Comparison of ENCODE assay signal across 7 mouse cellular contexts in the genomic region with DNA sequence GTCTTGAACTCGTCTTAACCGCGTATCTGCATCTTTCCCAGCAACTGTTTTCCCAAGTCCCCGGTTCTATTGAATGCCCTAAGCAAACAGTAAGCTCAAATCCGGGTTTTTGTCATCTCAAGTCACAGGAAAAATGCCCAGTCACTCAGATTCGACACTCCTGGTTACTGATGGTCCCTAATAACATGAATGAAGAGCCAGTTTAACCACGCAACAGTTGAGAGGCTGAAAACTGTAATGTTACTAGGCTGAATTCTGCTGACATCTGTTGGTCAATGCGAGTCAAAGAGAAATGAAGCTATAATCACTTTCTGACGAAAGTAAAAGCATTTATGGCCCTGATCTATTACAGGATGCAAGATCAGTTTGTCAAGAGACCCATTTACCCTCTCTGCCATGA. TPM values are rescaled to one million over a fixed set of nuclear protein-coding genes. Genes with fewer than 3 reads are reported as not detected.
A peak's percentile ranks its signal among the peaks of the same experiment; 100 is the strongest.
DNase-seq lines count a peak whose midpoint lies in the region; ATAC-seq lines count a peak whose summit lies in the region.

No protein-coding gene starts in this region.

- H3K4me1 ChIP-seq in forebrain, embryonic 11.5 days (replicated peaks; ENCODE audit: control insufficient read depth, insufficient read depth, low read length), result peaks cover 2% of the 10 kb centered on the region; the same call in 1 of the 2 replicates
- peaks cover 42% of the 10 kb centered on the region for H3K4me1 ChIP-seq in midbrain, embryonic 15.5 days

- H3K9me3 ChIP-seq in forebrain, embryonic 11.5 days (ENCODE audit: control insufficient read depth, low read length), result no peaks in the 10 kb centered on the region
- H3K9me3 ChIP-seq in midbrain, embryonic 15.5 days, result no peaks in the 10 kb centered on the region

- H3K27me3 ChIP-seq in forebrain, embryonic 11.5 days (ENCODE audit: control insufficient read depth, insufficient read depth, low read length), result no peaks in the 10 kb centered on the region
- no peaks in the 10 kb centered on the region for H3K27me3 ChIP-seq in midbrain, embryonic 15.5 days (replicated peaks)

- peak; percentile 22 to 36 for DNase-seq in right cerebral cortex, postnatal 10 days (ENCODE audit: low spot score in 2 of 2)
- DNase-seq in right cerebral cortex, postnatal 25 days, result no peak
- DNase-seq in adipocyte (ENCODE audit: low spot score), result peak; percentile 61
- DNase-seq in forebrain, embryonic 11.5 days (ENCODE audit: low spot score), result no peak
- DNase-seq in kidney, postnatal 14 days, result peak; percentile 13
- DNase-seq in adrenal gland, postnatal 25 days, result no peak

- 11% methylated on average over 9 of the region's 9 CpGs for WGBS in forebrain, embryonic 11.5 days
- 4% methylated on average over 9 of the region's 9 CpGs for WGBS in midbrain, embryonic 15.5 days

- no peak for ATAC-seq in forebrain, embryonic 11.5 days (replicated peaks; ENCODE audit: low FRiP score)
- ATAC-seq in midbrain, embryonic 15.5 days (replicated peaks), result no peak

- peaks cover 7% of the 10 kb centered on the region; the same call in 1 of the 2 replicates for H3K36me3 ChIP-seq in forebrain, embryonic 11.5 days (ENCODE audit: control insufficient read depth, insufficient read depth, low read length)
- H3K36me3 ChIP-seq in midbrain, embryonic 15.5 days (replicated peaks), result peaks cover 15% of the 10 kb centered on the region

- H3K9ac ChIP-seq in forebrain, embryonic 11.5 days (ENCODE audit: low read length), result peak overlapping the region; percentile 87
- peak overlapping the region; percentile 94 for H3K9ac ChIP-seq in midbrain, embryonic 15.5 days

- peak overlapping the region; percentile 91 for H3K27ac ChIP-seq in forebrain, embryonic 11.5 days (ENCODE audit: low read depth, low read length)
- peak overlapping the region; percentile 98 for H3K27ac ChIP-seq in midbrain, embryonic 15.5 days

- peak overlapping the region; percentile 81 for H3K4me2 ChIP-seq in forebrain, embryonic 11.5 days (ENCODE audit: low read depth, low read length, severe bottlenecking)
- H3K4me2 ChIP-seq in midbrain, embryonic 15.5 days, result peak overlapping the region; percentile 73

- peak overlapping the region; percentile 92 for H3K4me3 ChIP-seq in forebrain, embryonic 11.5 days (ENCODE audit: low read depth, low read length)
- H3K4me3 ChIP-seq in midbrain, embryonic 15.5 days, result peak overlapping the region; percentile 99

RNA-seq across cellular contexts. Expression of a gene that starts 0.7 kb away (rescaled TPM):
- polyA plus RNA-seq in forebrain, embryonic 11.5 days (2014; fragmentation: Nextera tagmentation; extraction: Ambion mirVana), result 29.1 and 35.4 TPM in 2 replicates
- polyA plus RNA-seq in midbrain, embryonic 15.5 days (2015; fragmentation: Nextera tagmentation; extraction: Ambion mirVana), result 30.7 and 31.0 TPM in 2 replicates
- total RNA-seq in adrenal gland, postnatal 25 days (2021), result 21.1 and 30.5 TPM in 2 replicates

RNA-seq across cellular contexts. Expression of a gene that starts 27.9 kb away (rescaled TPM):
- 142 and 161 TPM in 2 replicates for polyA plus RNA-seq in forebrain, embryonic 11.5 days (2014; fragmentation: Nextera tagmentation; extraction: Ambion mirVana)
- polyA plus RNA-seq in midbrain, embryonic 15.5 days (2015; fragmentation: Nextera tagmentation; extraction: Ambion mirVana), result 117 and 124 TPM in 2 replicates
- total RNA-seq in adrenal gland, postnatal 25 days (2021), result 41.7 and 47.2 TPM in 2 replicates

RNA-seq across cellular contexts. Expression of a gene that starts 33.3 kb away (rescaled TPM):
- polyA plus RNA-seq in forebrain, embryonic 11.5 days (2014; fragmentation: Nextera tagmentation; extraction: Ambion mirVana), result 29.9 and 32.3 TPM in 2 replicates
- 13.9 and 15.8 TPM in 2 replicates for polyA plus RNA-seq in midbrain, embryonic 15.5 days (2015; fragmentation: Nextera tagmentation; extraction: Ambion mirVana)
- total RNA-seq in adrenal gland, postnatal 25 days (2021), result 17.1 and 28.7 TPM in 2 replicates

Comparison
In these comparisons a context has a peak if more than half of its experiments do, and no peak if none do; other contexts are left out.
1. DNase-seq: peak in right cerebral cortex, postnatal 10 days (2 of 2), adipocyte (single experiment) and kidney, postnatal 14 days (single experiment); none in right cerebral cortex, postnatal 25 days (single experiment), forebrain, embryonic 11.5 days (single experiment) and adrenal gland, postnatal 25 days (single experiment).